Mouse (Mus musculus): ENCODE measurements around the gene Mboat7. TPM values are rescaled to one million over a fixed set of nuclear protein-coding genes. Genes with fewer than 3 reads are reported as not detected.

The Mboat7 gene
- 23.3 TPM for polyA plus RNA-seq (2014; fragmentation: Illumina TruSeq; extraction: RNeasy Lipid Tissue Mini Kit (QIAGEN cat#74804); ENCODE audit: low read depth, low replicate concordance)

DNA sequence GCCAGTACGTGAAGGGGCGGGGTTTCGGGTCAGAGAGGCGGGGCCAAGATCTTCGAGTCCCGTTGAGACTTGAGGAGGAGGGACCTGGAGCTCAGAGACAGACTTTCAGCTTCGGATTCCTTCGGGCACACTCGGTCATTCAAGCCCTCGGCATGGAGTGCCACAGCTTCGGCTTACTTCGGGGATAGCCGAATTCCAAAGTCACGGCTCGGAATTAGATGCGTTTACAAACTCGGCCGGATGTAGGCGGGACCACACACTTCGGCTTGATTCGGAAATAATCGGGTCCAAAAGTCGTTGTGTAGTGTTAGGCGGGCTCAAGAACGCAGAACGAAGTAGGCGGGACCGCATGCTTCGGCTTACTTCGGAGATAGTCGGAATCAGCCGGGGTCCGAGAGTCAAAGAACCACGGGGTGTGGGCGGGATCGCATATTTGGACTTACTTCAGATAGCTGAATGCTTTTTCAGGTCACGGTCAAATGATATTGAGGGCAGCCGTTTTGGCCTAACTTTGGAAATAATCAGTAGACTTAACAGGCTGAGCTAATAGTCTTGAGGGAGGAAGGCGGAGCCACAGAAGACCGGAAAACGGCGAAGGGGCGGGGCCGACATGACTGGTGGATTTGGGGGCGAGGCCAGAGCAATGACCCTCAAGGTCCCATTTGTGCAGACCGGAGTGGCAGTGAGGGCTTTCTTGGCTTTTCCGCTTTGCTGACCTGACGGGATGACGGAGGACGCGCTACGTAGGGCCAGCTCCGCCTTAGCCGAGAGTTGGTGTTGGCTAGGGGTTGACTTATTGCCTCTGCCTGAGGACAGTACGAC is at the start of gene Mboat7:
Gene Mboat7, minus strand, starts transcription at position 537 of the 822 bp plus-strand sequence.

GRCm38 (mm10) chr7:3720268-3720667 is 26.9 kb upstream of the Mboat7 start, which contains the start of gene Pirb:
Gene Pirb (minus strand): TSS chr7:3720391.

GRCm38 (mm10) chr7:3703879-3704441 is 10.6 kb upstream of the Mboat7 start, which contains the start of gene Rps9:
Gene Rps9 (plus strand): TSS chr7:3703993.

GRCm38 (mm10) chr7:3692382-3692986 is 839 bp downstream of the Mboat7 start, which contains the start of gene Tsen34:
Gene Tsen34 (plus strand): TSS chr7:3692863.

DNA sequence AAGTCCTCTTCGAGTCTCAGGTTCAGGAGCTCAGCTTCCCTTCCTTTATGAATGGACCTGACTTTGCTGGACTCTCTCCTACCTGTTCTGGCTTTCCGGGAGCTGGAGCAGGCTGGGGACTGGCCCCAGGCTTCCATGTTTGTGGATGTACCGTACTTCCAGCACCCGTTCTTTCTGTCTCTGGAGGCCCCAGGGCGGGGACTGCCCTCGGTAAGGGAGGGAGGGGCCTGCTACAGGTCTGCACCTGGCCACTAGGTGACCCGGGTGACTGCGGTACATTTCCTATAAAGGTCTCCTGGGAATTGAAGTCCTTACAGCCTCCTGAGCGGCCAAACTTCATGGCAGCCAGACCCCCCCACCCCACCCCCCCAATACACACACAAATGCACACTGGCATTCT is 16.0 kb downstream of the Mboat7 start, which contains the start of gene Tmc4:
Gene Tmc4, minus strand, starts transcription at position 212 of the 400 bp plus-strand sequence.

DNA sequence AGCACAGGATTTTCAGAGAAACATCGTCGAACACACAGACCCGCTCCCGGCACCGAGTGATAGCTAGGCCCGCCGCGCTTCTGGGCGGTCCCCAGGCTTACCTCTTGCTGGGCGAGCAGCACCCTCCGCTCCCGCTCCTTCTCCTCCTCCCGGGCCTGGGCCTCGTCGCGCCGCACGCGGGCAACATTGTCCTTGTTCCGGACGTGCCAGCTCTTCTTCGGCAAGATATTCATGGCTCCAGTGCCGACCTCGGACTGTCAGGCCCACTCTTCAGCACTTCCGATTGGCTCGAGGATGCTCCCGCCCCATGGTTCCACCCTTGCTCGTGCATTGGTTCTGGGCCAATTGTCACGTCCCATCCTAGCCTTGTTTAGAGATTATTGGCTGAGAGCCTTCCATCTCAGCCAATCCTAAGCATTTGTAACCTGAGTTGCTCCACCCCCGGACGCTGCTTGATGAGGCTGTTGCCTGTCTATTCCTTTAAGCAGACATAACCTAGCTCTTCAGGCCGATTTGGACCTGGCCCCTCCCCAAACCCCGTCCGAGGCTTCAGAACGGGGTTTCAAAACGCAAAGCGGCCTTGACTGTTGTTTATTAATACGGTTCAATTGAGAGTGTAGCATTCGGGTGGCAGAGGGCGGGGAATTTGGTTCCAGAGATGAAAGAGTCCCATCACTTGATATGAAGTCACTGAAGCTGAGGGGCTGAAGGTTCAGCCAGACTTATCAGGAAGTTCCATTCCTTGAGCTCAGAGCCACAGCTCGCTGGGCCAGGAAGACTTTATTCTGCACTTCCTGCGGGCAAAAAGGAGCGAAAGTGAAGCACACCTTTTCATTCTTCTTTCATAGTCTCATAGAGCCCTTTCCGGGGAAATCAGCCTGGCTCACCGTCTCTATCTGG is 27.9 kb downstream of the Mboat7 start, which contains the start of gene Leng1:
Gene Leng1, minus strand, starts transcription at position 626 of the 900 bp plus-strand sequence.

DNA sequence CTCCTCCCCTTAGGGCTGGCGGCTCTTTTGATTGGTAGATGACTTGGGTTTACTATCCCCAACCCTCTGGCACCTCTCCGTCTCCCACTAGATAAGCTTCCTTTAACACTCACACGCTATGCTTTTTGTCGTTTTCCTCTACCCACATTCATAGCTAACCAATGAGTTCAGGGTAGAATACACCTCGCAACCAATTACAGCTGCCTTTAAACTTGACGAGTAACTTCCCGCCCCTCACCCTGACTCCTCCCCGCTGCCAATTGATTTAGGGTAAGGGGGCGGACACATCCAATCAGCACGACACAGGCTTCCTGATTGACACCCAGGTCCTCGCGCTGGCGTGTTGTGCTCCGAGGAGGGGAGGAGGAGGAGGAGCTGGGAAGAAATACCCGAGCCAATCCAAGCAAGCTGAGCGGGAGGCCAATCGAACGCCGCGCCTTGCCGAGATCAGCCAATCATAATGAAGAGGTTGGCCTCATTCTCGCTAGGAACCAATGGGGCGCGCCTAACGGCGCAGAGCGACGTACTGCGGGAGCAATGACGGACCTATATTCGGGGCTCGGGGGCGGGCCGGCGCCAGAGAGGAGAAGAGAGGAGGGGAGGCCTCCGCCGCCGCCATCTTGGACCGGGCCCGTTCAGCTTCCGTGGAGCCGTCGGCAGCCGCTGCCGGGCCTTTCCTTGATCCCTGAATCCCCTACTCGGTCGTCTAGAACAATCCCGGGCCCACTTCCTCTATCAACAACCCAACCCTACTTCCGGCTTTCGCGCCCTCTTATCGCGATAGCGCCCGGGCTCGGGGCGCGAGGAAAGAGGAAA is 48.4 kb downstream of the Mboat7 start, which contains the start of gene Cnot3:
Gene Cnot3, plus strand, starts transcription at position 597 of the 816 bp plus-strand sequence.

GRCm38 (mm10) chr7:3629543-3630477 is 63.5 kb downstream of the Mboat7 start, which contains the start of the genes Tfpt and Prpf31:
Gene Tfpt (minus strand): TSS chr7:3629929.
Gene Prpf31 (plus strand): TSS chr7:3629985.

Other genes starting within 250 kb of the Mboat7 start
- not detected for gene Tarm1, start 190.9 kb downstream of the Mboat7 start, polyA plus RNA-seq (2014; fragmentation: Illumina TruSeq; extraction: RNeasy Lipid Tissue Mini Kit (QIAGEN cat#74804); ENCODE audit: low read depth, low replicate concordance)
- gene Oscar, start 77.4 kb downstream of the Mboat7 start, polyA plus RNA-seq (2014; fragmentation: Illumina TruSeq; extraction: RNeasy Lipid Tissue Mini Kit (QIAGEN cat#74804); ENCODE audit: low read depth, low replicate concordance): not detected
- gene Ndufa3, start 76.2 kb downstream of the Mboat7 start, polyA plus RNA-seq (2014; fragmentation: Illumina TruSeq; extraction: RNeasy Lipid Tissue Mini Kit (QIAGEN cat#74804); ENCODE audit: low read depth, low replicate concordance): 51.2 TPM
- gene Tfpt, start 63.6 kb downstream of the Mboat7 start, polyA plus RNA-seq (2014; fragmentation: Illumina TruSeq; extraction: RNeasy Lipid Tissue Mini Kit (QIAGEN cat#74804); ENCODE audit: low read depth, low replicate concordance): 3.0 TPM
- 8.2 TPM for gene Prpf31, start 63.5 kb downstream of the Mboat7 start, polyA plus RNA-seq (2014; fragmentation: Illumina TruSeq; extraction: RNeasy Lipid Tissue Mini Kit (QIAGEN cat#74804); ENCODE audit: low read depth, low replicate concordance)
- 6.8 TPM for gene Cnot3, start 48.3 kb downstream of the Mboat7 start, polyA plus RNA-seq (2014; fragmentation: Illumina TruSeq; extraction: RNeasy Lipid Tissue Mini Kit (QIAGEN cat#74804); ENCODE audit: low read depth, low replicate concordance)
- gene Leng1, start 27.7 kb downstream of the Mboat7 start, polyA plus RNA-seq (2014; fragmentation: Illumina TruSeq; extraction: RNeasy Lipid Tissue Mini Kit (QIAGEN cat#74804); ENCODE audit: low read depth, low replicate concordance): 3.3 TPM
- gene Tmc4, start 16.0 kb downstream of the Mboat7 start, polyA plus RNA-seq (2014; fragmentation: Illumina TruSeq; extraction: RNeasy Lipid Tissue Mini Kit (QIAGEN cat#74804); ENCODE audit: low read depth, low replicate concordance): 5.2 TPM
- 4.4 TPM for gene Tsen34, start 660 bp downstream of the Mboat7 start, polyA plus RNA-seq (2014; fragmentation: Illumina TruSeq; extraction: RNeasy Lipid Tissue Mini Kit (QIAGEN cat#74804); ENCODE audit: low read depth, low replicate concordance)
- gene Rps9, start 10.5 kb upstream of the Mboat7 start, polyA plus RNA-seq (2014; fragmentation: Illumina TruSeq; extraction: RNeasy Lipid Tissue Mini Kit (QIAGEN cat#74804); ENCODE audit: low read depth, low replicate concordance): 13.2 TPM
- gene Pirb, start 26.9 kb upstream of the Mboat7 start, polyA plus RNA-seq (2014; fragmentation: Illumina TruSeq; extraction: RNeasy Lipid Tissue Mini Kit (QIAGEN cat#74804); ENCODE audit: low read depth, low replicate concordance): 2.0 TPM
- gene Gm15448, start 132.2 kb upstream of the Mboat7 start, polyA plus RNA-seq (2014; fragmentation: Illumina TruSeq; extraction: RNeasy Lipid Tissue Mini Kit (QIAGEN cat#74804); ENCODE audit: low read depth, low replicate concordance): not detected
- 1.9 TPM for gene Pira2, start 151.5 kb upstream of the Mboat7 start, polyA plus RNA-seq (2014; fragmentation: Illumina TruSeq; extraction: RNeasy Lipid Tissue Mini Kit (QIAGEN cat#74804); ENCODE audit: low read depth, low replicate concordance)
- gene Gm14548, start 204.6 kb upstream of the Mboat7 start, polyA plus RNA-seq (2014; fragmentation: Illumina TruSeq; extraction: RNeasy Lipid Tissue Mini Kit (QIAGEN cat#74804); ENCODE audit: low read depth, low replicate concordance): not detected
- gene Lilra6, start 222.0 kb upstream of the Mboat7 start, polyA plus RNA-seq (2014; fragmentation: Illumina TruSeq; extraction: RNeasy Lipid Tissue Mini Kit (QIAGEN cat#74804); ENCODE audit: low read depth, low replicate concordance): 0.21 TPM